Mouse (Mus musculus) bone marrow, adult 2 months (tissue): Measurements from ENCODE around the gene Gabarap.

Experiments
- CTCF ChIP-seq: fragments of 200-500 bp; IDR thresholded peaks from 2 replicates; pipeline ENCODE4 v1.5.1; 2011; ENCODE audit warnings: low read length, control low read depth; ENCODE audit not compliant: control insufficient read depth, insufficient read depth
- POLR2A ChIP-seq: fragments of 200-500 bp; IDR thresholded peaks from 2 replicates; pipeline ENCODE4 v1.6.1; 2011; ENCODE audit warnings: low read depth, mild to moderate bottlenecking, control low read depth, low read length, borderline replicate concordance; ENCODE audit not compliant: control insufficient read depth

GRCm38 (mm10) chr11:70031321-70031670, 40.4 kb downstream of the Gabarap start:
- TF ChIP-seq CTCF (no peak), POLR2A (no peak)
